Mouse (Mus musculus): ENCODE measurements around the gene Spire2. TPM values are rescaled to one million over a fixed set of nuclear protein-coding genes. Genes with fewer than 3 reads are reported as not detected.

The Spire2 gene
- polyA plus RNA-seq, 1 experiment from 2014 or later: 6.9 TPM

- Histone ChIP-seq H3K27ac (no peak overlapping the region), H3K36me3 (replicated peaks) (peaks cover 6% of the 10 kb centered on the region; the same call in 1 of the 2 replicates), H3K27me3 (ENCODE audit: poor library complexity, severe bottlenecking) (no peaks in the 10 kb centered on the region), H3K9me3 (no peaks in the 10 kb centered on the region), H3K4me1 (peaks cover 10% of the 10 kb centered on the region; the same call in 1 of the 2 replicates), H3K4me3 (no peak overlapping the region)
- no peak for DNase-seq (ENCODE audit: extremely low spot score, low spot score)
- 92% methylated on average over 27 of the region's 27 CpGs for WGBS
Observed at GRCm38 (mm10) chr8:123341040-123342015, 8.8 kb downstream of the Spire2 start.

- Histone ChIP-seq H3K4me3 (no peak overlapping the region), H3K27ac (no peak overlapping the region), H3K27me3 (ENCODE audit: poor library complexity, severe bottlenecking) (no peaks in the 10 kb centered on the region), H3K9me3 (no peaks in the 10 kb centered on the region), H3K36me3 (replicated peaks) (peaks cover 6% of the 10 kb centered on the region; the same call in 1 of the 2 replicates), H3K4me1 (peaks cover 10% of the 10 kb centered on the region; the same call in 1 of the 2 replicates)
- no peak for DNase-seq (ENCODE audit: extremely low spot score, low spot score)
- 91% methylated on average over 8 of the region's 8 CpGs for WGBS
Observed at GRCm38 (mm10) chr8:123342253-123342652, 9.7 kb downstream of the Spire2 start.

GRCm38 (mm10) chr8:123342911-123343310 is 10.4 kb downstream of the Spire2 start:
- DNase-seq (ENCODE audit: extremely low spot score, low spot score): no peak
- peaks cover 14% of the 10 kb centered on the region for H3K4me1 ChIP-seq
- no peak overlapping the region for H3K27ac ChIP-seq
- WGBS: 90% methylated on average over 7 of the region's 7 CpGs
- H3K4me3 ChIP-seq: no peak overlapping the region
- no peaks in the 10 kb centered on the region for H3K27me3 ChIP-seq (ENCODE audit: poor library complexity, severe bottlenecking)
- no peaks in the 10 kb centered on the region for H3K9me3 ChIP-seq
- peaks cover 6% of the 10 kb centered on the region; the same call in 1 of the 2 replicates for H3K36me3 ChIP-seq (replicated peaks)

- Histone ChIP-seq H3K27ac (no peak overlapping the region), H3K4me1 (peaks cover 19% of the 10 kb centered on the region), H3K4me3 (no peak overlapping the region), H3K27me3 (ENCODE audit: poor library complexity, severe bottlenecking) (no peaks in the 10 kb centered on the region), H3K36me3 (replicated peaks) (peaks cover 6% of the 10 kb centered on the region; the same call in 1 of the 2 replicates), H3K9me3 (no peaks in the 10 kb centered on the region)
- no peak for DNase-seq (ENCODE audit: extremely low spot score, low spot score)
- WGBS: 89% methylated on average over 12 of the region's 12 CpGs
Observed at GRCm38 (mm10) chr8:123343422-123343821, 10.9 kb downstream of the Spire2 start.

- Histone ChIP-seq H3K4me1 (peaks cover 26% of the 10 kb centered on the region), H3K36me3 (replicated peaks) (peaks cover under 1% of the 10 kb centered on the region; the same call in 1 of the 2 replicates), H3K27ac (no peak overlapping the region), H3K9me3 (no peaks in the 10 kb centered on the region), H3K27me3 (ENCODE audit: poor library complexity, severe bottlenecking) (no peaks in the 10 kb centered on the region), H3K4me3 (no peak overlapping the region)
- 89% methylated on average over 8 of the region's 8 CpGs for WGBS
- no peak for DNase-seq (ENCODE audit: extremely low spot score, low spot score)
Observed at GRCm38 (mm10) chr8:123345135-123345534, 12.6 kb downstream of the Spire2 start.

- WGBS: 88% methylated on average over 6 of the region's 6 CpGs
- Histone ChIP-seq H3K27me3 (ENCODE audit: poor library complexity, severe bottlenecking) (no peaks in the 10 kb centered on the region), H3K4me1 (peaks cover 26% of the 10 kb centered on the region), H3K9me3 (no peaks in the 10 kb centered on the region), H3K36me3 (replicated peaks) (no peaks in the 10 kb centered on the region; the same call in 1 of the 2 replicates), H3K27ac (no peak overlapping the region), H3K4me3 (no peak overlapping the region)
- DNase-seq (ENCODE audit: extremely low spot score, low spot score): no peak
Observed at GRCm38 (mm10) chr8:123345856-123346255, 13.3 kb downstream of the Spire2 start.

GRCm38 (mm10) chr8:123347293-123347692 is 14.8 kb downstream of the Spire2 start:
- no peak for DNase-seq (ENCODE audit: extremely low spot score, low spot score)
- WGBS: 84% methylated on average over 2 of the region's 2 CpGs
- H3K36me3 ChIP-seq (replicated peaks): no peaks in the 10 kb centered on the region; the same call in 1 of the 2 replicates
- H3K27me3 ChIP-seq (ENCODE audit: poor library complexity, severe bottlenecking): no peaks in the 10 kb centered on the region
- H3K4me1 ChIP-seq: peaks cover 26% of the 10 kb centered on the region
- H3K9me3 ChIP-seq: no peaks in the 10 kb centered on the region
- no peak overlapping the region for H3K4me3 ChIP-seq
- H3K27ac ChIP-seq: no peak overlapping the region

- peaks cover 30% of the 10 kb centered on the region for H3K4me1 ChIP-seq
- H3K27me3 ChIP-seq (ENCODE audit: poor library complexity, severe bottlenecking): no peaks in the 10 kb centered on the region
- peak overlapping the region; percentile 54 for H3K27ac ChIP-seq
- H3K9me3 ChIP-seq: no peaks in the 10 kb centered on the region
- WGBS: 66% methylated on average over 9 of the region's 9 CpGs
- DNase-seq (ENCODE audit: extremely low spot score, low spot score): no peak
- no peaks in the 10 kb centered on the region; the same call in 1 of the 2 replicates for H3K36me3 ChIP-seq (replicated peaks)
- H3K4me3 ChIP-seq: no peak overlapping the region
Observed at GRCm38 (mm10) chr8:123348237-123348843, 15.8 kb downstream of the Spire2 start.

GRCm38 (mm10) chr8:123349073-123349472 is 16.6 kb downstream of the Spire2 start:
- Histone ChIP-seq H3K36me3 (replicated peaks) (no peaks in the 10 kb centered on the region; the same call in 1 of the 2 replicates), H3K27ac (peak overlapping the region; percentile 54; the same call in 1 of the 2 replicates), H3K4me1 (peaks cover 27% of the 10 kb centered on the region), H3K9me3 (no peaks in the 10 kb centered on the region), H3K4me3 (no peak overlapping the region), H3K27me3 (ENCODE audit: poor library complexity, severe bottlenecking) (peaks cover 3% of the 10 kb centered on the region)
- no peak for DNase-seq (ENCODE audit: extremely low spot score, low spot score)
- 89% methylated on average over 4 of the region's 4 CpGs for WGBS

GRCm38 (mm10) chr8:123352118-123352517 is 19.6 kb downstream of the Spire2 start:
- peaks cover 4% of the 10 kb centered on the region for H3K27me3 ChIP-seq (ENCODE audit: poor library complexity, severe bottlenecking)
- peaks cover 28% of the 10 kb centered on the region for H3K4me1 ChIP-seq
- DNase-seq (ENCODE audit: extremely low spot score, low spot score): no peak
- no peak overlapping the region for H3K27ac ChIP-seq
- no peaks in the 10 kb centered on the region for H3K9me3 ChIP-seq
- H3K36me3 ChIP-seq (replicated peaks): peaks cover 8% of the 10 kb centered on the region; the same call in 1 of the 2 replicates
- no peak overlapping the region for H3K4me3 ChIP-seq
- 91% methylated on average over 12 of the region's 12 CpGs for WGBS

- Histone ChIP-seq H3K27ac (no peak overlapping the region), H3K4me3 (no peak overlapping the region), H3K4me1 (peaks cover 26% of the 10 kb centered on the region), H3K36me3 (replicated peaks) (peaks cover 14% of the 10 kb centered on the region), H3K27me3 (ENCODE audit: poor library complexity, severe bottlenecking) (peaks cover 4% of the 10 kb centered on the region), H3K9me3 (no peaks in the 10 kb centered on the region)
- 61% methylated on average over 13 of the region's 13 CpGs for WGBS
- DNase-seq (ENCODE audit: extremely low spot score, low spot score): no peak
Observed at GRCm38 (mm10) chr8:123352786-123353185, 20.3 kb downstream of the Spire2 start.

- 58% methylated on average over 11 of the region's 11 CpGs for WGBS
- Histone ChIP-seq H3K36me3 (replicated peaks) (peaks cover 18% of the 10 kb centered on the region), H3K27ac (no peak overlapping the region), H3K9me3 (no peaks in the 10 kb centered on the region), H3K4me3 (no peak overlapping the region), H3K27me3 (ENCODE audit: poor library complexity, severe bottlenecking) (peaks cover 4% of the 10 kb centered on the region), H3K4me1 (peaks cover 22% of the 10 kb centered on the region)
- no peak for DNase-seq (ENCODE audit: extremely low spot score, low spot score)
Observed at GRCm38 (mm10) chr8:123353216-123353615, 20.7 kb downstream of the Spire2 start.

Measured in forebrain, embryonic 10.5 days (tissue).